Mouse (Mus musculus) adrenal gland, adult (tissue): ENCODE measurements at regions not wholly inside any gene's neighbourhood (a gene's known extent, or its start where the extent isn't known, plus 50 kb on each side); places are given as distances from the start of the nearest gene placed in this dataset.

Experiments
- DNase-seq, 2 experiments: peaks; one replicate each; pipeline ENCODE4 v3.0.0; 2022 to 2023; ENCODE audit warnings: low spot score in 1 of 2; ENCODE audit not compliant: inconsistent age in 2 of 2

DNA sequence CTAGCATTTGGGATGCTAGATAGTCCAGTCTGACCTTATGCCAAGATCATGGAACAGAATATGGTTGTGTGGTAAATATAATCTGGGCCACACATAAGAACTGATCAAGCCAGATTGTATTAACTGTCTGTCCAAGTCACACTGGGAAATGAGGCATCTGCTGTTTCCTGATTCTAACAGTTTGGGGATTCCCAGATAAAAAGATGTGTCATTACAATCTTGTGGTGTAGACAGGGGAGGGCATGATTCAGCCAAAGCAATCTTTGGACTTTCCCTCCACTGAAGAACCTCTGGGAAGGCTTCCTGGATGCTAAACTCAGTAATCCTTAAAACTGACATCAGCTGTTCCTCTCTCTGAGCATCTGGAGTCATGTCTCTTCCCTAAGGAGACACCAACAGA, 79.6 kb upstream of the Asb5 start:
- no peak for DNase-seq

DNA sequence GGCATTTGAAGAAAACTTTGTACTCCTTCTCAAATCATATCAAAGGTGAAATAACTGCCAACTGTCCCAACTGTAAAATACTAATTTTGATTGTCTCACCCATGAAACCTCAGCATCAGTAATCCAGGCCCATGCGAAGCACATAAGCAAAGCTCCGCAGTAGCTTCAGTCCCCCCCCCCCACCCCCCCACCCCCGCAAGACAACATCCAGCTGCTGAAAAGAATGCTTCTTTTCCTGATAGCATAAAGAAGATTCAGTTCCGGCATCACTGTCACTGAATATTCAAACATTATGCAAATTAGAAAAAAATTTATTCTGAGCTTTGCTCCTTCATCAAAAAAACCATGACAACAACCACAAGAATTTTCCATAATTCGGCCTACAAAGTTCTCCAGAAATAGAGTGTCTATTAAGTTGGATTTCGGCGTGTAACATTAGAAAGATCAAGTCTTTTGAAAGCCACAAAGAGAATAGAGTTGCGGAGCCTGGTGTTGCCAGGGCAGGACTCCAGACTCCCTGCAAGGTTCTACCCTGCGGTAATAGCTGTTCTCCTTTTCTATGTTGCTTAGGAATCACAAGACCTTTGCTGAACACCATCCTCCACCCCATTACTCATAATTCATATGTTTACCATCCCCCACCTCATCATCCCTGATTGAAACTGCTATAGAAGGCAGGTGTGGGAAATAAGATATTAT, 77.9 kb upstream of the Asb5 start:
- DNase-seq: no peak

DNA sequence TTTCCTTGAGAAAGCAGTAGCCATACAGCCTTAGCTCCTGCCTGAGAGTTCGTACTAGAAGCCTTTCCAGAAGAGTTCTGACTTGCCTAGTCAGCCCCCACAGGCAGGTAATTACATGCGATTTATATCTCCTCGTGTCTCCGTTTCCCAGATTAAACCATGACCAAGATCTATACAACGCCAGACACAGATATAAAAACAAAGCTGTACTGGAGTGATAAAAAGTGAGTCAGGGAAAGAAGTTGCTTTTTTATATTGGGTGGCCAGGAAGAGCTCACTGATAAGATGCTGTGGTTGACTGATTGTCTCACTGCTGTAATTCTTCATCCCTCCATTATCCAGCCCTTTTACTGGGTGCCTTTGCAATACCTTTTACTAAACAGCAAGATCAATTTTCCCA, 64.4 kb upstream of the Asb5 start:
- DNase-seq: no peak

DNA sequence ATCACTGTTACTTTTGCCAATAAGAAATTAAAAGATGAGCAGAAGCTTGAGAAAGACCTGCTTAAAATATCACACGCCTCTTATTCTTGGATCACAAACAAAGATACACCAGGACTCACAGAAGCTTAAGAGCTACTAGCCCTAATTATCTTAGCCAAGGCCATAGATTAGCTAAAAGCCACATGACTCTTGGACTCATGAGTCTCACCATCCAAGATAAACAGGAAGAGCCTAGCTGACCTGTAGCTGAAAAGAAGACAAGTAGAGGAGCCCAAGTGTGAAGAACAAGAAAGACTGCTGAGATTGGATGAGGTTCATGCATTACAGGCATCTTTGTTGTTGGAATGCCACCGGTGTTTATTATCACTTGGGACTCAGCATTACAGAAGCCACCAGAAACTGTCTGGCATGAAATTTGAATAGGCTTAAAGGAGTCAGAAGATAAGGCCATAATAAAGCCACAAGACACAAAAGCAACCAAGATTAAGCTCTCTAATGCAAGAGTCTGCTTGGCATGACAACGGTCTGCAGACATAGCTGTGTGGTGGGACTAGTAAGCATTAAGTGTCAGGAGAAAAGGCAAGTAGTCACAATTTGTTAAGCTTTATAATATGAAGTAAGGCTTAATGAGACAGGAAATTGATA, 63.8 kb upstream of the Asb5 start:
- DNase-seq: no peak
